Mouse (Mus musculus): ENCODE data around the gene Akr1b8.
"Not testable (repeated sequence)": the region's sequence is repeated elsewhere in the genome, so short reads cannot be mapped to it uniquely, and the experiment has no call there.

The Akr1b8 gene

GRCm38 (mm10) chr6:34353658-34354353 lies at the start of gene Akr1b8:
Akr1b8 (plus strand) TSS chr6:34354119.
- DNase-seq (ENCODE audit: low spot score in 2 of 2) = peak in 1 of 2 experiments; percentile 31

DNA sequence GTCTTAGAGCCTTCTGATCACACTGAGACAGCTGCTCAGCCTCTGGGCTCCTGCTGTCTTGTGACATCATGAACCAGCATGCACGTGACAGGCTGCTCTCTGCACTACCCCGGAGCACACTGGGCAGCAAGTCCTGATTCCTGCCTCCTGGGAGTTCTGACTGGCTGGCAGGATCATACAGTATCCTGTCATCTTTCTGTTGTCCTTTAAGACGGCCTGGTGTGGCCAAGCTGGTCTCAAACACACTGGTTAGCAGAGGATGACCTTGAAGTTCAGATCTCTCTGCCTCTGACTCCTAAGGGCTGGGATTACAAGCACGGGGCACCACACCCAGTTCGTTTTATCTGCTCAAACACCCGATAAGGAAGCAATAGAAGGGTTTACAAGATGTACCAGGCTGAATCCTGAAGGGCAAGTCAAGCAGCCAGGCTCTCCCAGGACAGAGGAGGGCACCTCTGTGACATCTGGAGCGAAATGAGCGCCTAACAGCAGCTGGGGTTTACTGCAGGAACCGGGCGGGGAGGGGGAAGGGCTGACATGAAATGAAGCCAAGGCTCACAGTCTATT lies 49.2 kb upstream of the Akr1b8 start:
- DNase-seq (ENCODE audit: low spot score in 2 of 2) = peak; percentile 46 to 57

DNA sequence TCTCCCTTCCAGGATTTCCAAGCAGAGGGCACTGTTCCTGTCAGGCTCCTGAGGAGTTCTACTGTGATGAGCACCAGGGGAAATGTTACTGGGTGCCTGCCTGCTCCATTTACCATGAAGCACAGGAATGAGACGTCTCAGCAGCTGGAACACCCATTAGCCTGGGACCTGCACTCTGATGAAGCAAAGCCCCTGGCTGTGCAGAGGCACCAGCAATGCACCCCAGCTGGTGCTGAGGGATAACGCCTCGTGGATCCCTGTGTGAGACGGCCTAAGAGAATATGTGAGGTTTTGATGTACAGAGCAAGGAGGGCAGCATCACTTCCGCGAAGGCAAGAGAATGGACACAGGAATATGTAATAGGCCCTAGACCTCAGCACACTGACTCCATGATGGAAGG lies 47.1 kb upstream of the Akr1b8 start:
- DNase-seq (ENCODE audit: low spot score in 2 of 2) = no peak

DNA sequence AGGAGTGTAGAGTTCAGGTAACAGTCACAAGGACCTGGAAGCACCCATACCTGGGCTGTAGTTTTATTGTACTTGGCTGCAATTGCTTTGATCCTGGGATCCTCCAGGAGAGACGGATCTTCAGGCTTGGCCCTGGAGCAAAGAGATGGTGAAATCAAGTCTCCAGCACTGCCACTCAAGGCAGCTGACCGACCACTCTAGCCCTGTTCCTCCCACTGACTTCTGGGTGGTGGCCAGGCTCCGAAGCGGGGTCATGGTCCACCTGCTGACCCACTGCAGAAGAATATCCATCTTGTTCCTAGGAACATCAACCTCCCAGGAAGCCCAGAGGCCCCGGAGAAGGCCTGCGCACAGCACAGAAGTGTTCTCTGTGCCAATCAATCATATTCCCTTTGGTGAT lies 44.4 kb upstream of the Akr1b8 start:
- no peak for DNase-seq (ENCODE audit: low spot score in 2 of 2)

DNA sequence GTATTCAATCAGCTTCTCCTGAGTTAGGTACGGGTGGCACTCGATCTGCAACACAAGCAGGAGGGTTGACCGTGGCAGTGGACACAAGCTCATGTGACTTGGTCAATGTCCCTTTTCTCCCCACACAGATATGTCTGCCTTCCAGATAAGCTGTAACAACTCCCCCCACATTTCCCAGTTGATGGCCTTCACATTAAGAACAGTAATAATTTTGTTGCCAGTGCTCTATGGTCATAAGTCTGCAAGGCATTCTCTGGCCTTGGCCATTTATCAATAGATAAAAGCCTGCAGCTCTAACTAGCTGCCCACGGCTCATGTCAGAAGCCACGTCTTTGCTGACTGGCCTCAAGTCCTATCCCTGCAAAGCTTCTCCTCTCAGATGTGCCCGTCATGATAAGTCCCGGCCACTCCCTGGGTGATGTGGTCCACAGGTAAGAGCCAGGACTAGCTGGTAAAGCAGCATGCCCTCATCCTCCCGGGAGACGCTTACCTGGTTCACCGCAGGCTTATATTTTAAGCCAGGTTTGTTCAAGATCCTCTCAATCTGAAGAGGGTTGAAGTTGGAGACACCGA lies 43.8 kb upstream of the Akr1b8 start:
- no peak for DNase-seq (ENCODE audit: low spot score in 2 of 2)

- peak in 1 of 2 experiments; percentile 30 for DNase-seq (ENCODE audit: low spot score in 2 of 2)
Observed at GRCm38 (mm10) chr6:34313386-34313785, 40.5 kb upstream of the Akr1b8 start.

DNA sequence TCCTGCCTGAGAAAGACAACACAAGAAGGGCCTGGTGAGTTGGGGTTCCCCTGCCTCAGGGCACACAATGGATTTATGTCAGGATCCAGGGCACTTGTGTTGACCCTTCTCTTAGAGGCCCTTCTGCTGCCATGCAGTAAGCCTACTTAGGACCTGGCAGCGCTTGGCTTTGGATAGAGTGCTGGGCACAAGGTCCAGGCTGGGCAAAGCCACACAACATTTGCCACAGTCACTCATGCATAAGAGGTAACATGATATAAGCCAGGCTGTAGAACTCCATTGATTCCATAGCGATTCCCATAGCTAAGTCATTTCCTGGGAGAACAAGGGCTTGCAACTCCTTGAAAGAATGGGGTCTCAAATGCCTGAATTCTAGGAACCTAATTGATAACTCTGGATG lies 40.0 kb upstream of the Akr1b8 start:
- peak in 1 of 2 experiments; percentile 27 for DNase-seq (ENCODE audit: low spot score in 2 of 2)

DNA sequence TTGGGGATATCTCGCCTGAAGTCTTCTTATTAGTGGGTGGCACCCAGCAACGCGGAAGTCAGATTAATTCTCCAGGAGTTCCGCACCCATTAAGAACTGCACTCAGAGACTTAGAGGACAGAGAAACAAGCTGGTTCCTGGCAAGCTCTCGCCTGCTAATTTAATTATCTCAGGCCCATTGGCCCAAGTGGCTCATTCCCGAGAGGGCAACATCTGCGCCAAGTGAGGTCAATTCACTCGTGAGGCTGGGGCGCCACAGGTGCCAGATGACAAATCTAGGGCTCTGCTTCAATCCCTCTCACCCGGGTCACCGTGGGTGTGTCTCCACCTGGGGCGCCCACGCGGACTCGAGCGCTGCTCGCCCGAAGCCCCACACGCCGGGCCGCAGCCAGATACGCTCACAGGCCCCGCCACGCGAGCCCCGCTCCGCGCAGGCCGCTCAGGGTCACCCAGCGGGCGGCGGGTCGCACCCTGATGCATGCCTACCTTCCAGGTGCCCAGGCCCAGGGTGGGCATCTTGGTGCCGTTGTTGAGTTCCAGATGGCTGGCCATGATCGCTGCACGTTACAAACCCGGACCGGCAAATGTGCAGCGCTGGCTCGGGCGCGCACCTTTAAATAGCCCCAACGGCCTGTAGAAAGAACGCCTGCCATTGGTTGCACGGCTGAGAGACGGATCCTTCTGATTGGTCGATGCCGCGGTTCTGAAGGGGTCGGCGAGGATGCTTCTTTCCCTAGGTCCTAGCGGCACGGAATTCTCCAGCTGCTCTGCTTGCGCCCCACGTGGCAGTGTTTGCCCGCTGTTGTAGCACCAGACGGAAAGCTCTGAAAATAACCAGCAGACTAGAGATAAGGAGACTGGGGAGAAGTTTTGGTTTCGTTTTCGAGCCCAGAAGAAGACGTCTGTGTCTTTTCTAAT lies 36.8 kb upstream of the Akr1b8 start, which contains the start of gene Akr1b3:
TSS of gene Akr1b3 (minus strand) at position 625 of the 918 bp plus-strand sequence.
- DNase-seq (ENCODE audit: low spot score in 2 of 2) = peak; percentile 93 to 95

- peak in 1 of 2 experiments; percentile 25 for DNase-seq (ENCODE audit: low spot score in 2 of 2)
Observed at GRCm38 (mm10) chr6:34318172-34318571, 35.7 kb upstream of the Akr1b8 start.

- DNase-seq (ENCODE audit: low spot score in 2 of 2) = no peak
Observed at GRCm38 (mm10) chr6:34318636-34319035, 35.3 kb upstream of the Akr1b8 start.

DNA sequence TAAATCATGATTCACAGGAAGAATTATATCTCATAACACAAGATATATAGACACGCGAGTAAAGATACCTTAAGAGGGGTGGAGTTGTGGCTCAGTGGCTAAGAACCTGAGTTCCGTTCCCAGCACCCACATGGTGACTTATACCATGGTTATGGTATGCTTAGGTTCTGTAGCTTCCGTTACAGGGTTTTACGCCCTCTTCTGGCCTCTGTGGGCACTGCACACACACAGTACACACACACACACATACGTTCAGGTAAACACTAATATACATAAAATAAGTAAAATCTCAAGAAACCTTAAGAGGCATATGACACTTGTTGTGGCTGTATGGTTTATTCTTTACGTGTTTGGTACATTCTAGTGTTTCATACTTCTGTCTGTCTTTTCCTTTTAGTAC lies 31.8 kb upstream of the Akr1b8 start:
- DNase-seq (ENCODE audit: low spot score in 2 of 2) = no peak

DNA sequence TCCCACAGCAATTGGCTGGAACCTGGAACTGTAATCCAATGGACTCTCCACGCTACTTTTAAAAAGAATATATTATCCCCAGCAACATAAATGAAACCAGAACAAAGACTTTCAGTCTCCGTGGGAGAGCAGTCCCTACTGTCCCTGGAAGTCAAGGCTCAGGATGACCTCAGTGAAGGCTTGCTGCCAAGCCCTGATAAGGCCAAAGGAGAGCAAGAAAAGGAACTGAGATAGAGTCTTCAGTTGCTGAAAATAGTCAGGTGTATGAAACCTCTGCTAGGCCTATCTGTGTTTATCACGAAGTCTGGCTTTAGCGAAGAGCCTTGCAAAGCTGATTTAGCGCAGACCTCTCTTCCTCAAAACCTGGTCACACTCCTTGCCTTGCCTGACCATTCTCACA lies 22.5 kb upstream of the Akr1b8 start:
- no peak for DNase-seq (ENCODE audit: low spot score in 2 of 2)

- DNase-seq (ENCODE audit: low spot score in 2 of 2) = not testable (repeated sequence)
Observed at GRCm38 (mm10) chr6:34331804-34332203, 22.1 kb upstream of the Akr1b8 start.

- no peak for DNase-seq (ENCODE audit: low spot score in 2 of 2)
Observed at GRCm38 (mm10) chr6:34334673-34335072, 19.2 kb upstream of the Akr1b8 start.

DNA sequence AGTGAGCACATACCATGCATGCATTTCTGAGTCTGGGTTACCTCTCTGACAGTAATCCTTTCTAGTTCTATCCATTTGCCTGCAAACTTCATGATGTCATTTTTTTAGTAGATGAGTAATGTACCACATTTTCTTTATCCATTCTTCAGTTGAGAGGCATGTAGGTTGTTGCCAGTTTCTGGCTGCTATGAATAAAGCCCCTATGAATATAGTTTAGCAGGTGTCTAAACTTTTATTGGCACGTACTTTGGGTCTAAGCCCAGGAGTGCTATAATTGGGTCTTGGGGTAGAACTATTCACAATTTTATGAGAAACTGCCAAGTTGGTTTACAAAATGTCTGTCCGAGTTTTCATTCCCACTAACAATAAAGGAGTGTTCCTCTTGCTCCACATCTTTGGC lies 16.1 kb upstream of the Akr1b8 start:
- no peak for DNase-seq (ENCODE audit: low spot score in 2 of 2)

DNA sequence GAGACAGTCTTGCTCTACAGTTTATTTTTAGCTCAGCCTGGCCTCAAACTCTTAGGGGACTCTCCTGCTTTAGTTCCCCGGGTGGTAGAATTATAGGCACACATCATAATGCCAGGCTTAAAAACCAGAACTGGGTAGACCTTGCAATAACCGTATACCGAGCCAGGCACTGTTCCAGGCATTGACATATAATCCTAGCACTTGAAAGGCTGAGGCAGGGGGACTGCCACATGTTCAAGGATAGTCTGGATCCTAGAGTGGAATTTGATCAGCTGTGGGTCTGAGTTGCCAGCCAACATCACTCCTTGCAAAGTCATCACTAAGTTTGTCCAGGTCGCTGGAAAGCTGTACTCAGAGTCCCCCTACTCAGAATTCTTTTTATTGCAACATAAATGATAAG lies 11.9 kb upstream of the Akr1b8 start:
- DNase-seq (ENCODE audit: low spot score in 2 of 2) = no peak

DNA sequence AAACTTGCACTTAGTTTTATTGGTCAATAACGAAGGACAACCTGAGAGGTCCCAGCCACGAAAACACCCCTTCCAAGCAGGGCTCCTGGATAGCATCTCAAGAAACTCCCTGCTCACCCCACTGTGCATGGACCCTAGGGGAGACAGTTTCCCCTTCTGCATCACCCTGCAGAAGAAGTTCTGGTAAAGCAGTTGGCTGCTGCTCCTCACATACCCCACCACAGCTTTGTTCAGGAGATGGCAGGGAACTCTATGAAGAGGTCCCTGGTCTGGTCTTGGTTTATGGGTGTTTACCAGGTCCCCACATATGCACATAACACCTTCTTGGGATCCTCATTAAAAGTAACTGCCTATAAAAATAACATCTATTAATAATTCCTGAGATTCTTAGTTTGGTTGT lies 11.4 kb upstream of the Akr1b8 start:
- no peak for DNase-seq (ENCODE audit: low spot score in 2 of 2)

- DNase-seq (ENCODE audit: low spot score in 2 of 2) = no peak
Observed at GRCm38 (mm10) chr6:34343426-34343825, 10.5 kb upstream of the Akr1b8 start.

DNA sequence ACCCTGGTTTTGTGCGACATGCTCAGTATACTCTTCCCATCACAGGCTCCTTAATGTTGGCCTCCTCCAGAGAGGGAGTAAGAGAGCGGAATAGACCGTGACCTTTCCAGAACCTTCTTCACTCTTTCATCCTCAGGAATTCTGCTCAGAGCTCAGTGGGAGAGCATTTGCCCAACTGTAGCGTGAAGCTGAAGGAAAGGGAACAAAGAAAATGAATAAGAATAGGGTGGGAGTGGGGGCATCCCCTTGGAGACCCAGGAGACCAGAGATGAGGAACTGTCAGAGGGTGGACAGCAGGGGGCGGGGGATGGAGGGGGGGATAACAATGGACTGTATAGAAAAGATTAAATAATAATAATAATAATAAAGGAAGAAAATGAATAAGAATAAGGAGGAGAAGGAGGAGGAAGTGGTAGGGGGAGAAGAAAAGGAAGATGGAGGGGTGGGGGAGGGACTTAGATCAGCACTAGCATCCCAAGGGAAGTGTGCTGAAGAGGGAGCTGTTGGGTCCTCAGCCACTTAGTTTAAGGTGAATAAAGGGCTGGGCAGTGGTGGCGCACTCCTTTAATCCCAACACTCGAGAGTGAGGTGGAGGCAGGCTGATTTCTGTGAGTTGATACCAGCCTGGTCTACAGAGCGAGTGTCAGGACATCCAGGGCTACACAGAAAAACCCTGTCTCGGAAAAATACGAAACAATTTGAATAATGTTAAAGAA lies 9.6 kb upstream of the Akr1b8 start:
- DNase-seq (ENCODE audit: low spot score in 2 of 2) = no peak

DNA sequence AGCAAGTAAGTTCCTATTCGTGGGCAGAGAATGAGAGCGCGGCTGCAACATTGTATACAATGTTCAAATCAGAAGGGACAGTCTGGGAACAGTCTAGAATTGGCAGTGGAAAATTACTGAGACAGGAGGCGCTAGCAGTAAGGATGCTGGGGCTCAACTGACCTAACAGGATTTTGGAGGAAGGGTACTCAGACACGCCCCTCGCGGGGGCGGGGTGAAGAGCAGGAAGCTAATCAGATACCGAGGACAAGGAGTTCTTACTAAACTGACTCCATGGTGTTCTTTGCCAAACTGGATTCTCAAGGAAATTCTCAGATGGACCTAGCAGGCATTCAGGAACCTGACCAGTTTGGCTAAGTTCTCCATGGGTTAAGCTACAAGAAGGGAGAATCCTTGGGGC lies 9.0 kb upstream of the Akr1b8 start:
- no peak for DNase-seq (ENCODE audit: low spot score in 2 of 2)

- peak; percentile 53 to 66 for DNase-seq (ENCODE audit: low spot score in 2 of 2)
Observed at GRCm38 (mm10) chr6:34346096-34346898, 7.6 kb upstream of the Akr1b8 start.
